ENCODE assay signal across 13 mouse cellular contexts in the genomic region with DNA sequence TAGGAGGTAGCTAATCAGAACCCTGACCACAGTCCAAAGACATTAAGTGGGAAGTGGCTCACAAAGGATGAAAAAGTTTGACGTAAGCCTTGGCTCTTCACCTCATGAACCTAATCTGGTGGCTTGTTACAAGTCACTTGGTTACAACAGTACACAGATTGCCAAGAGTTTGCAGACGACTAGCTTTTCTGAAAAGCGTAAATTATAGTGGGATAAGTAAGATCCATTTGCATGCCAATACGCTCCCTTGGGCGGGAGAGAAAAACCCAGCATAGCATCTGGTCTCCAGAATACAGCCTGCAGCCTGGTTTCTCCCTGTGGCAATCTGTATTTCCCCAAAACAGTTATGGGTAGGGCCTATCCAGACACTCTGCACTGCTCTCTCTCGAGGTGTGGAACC.
DNase-seq lines count a peak whose midpoint lies in the region; ATAC-seq and TF ChIP-seq lines count a peak whose summit lies in the region.
"Had no signal": no experiment of that assay in that cellular context is flagged by ENCODE, and none has a peak within 500 bp of the region (broad histone marks: within the 10 kb centered on the region; RNA-seq: fewer than 3 reads in every experiment).

No protein-coding gene starts in this region.

- ATAC-seq in midbrain, embryonic 12.5 days (ENCODE audit: low FRiP score, low read depth) = 0 out of 2 replicates have a peak, but pooled peaks have one; percentile 34
- ATAC-seq in midbrain, embryonic 15.5 days (replicated peaks) = no peak
- no peak for ATAC-seq in heart, embryonic 13.5 days (ENCODE audit: extremely low read depth, insufficient number of reproducible peaks, low FRiP score, low TSS enrichment)
- peak; percentile 79 for ATAC-seq in neural tube, embryonic 13.5 days (ENCODE audit: low read depth)

- TF ChIP-seq EP300 in heart, adult 2 months (IDR thresholded peaks at IDR 0.05; ENCODE audit: insufficient read depth, low read depth, low read length) = no peak

- intact Hi-C loops in heart, adult 2 months (cut with DNase I) = no loop called here

- H3K4me3 ChIP-seq in heart, adult 2 months = no peak overlapping the region
- no peak overlapping the region for H3K4me3 ChIP-seq in midbrain, embryonic 12.5 days
- H3K4me3 ChIP-seq in midbrain, embryonic 15.5 days = no peak overlapping the region
- H3K4me3 ChIP-seq in heart, embryonic 13.5 days = no peak overlapping the region
- H3K4me3 ChIP-seq in neural tube, embryonic 13.5 days = no peak overlapping the region
- H3K4me3 ChIP-seq: limb, embryonic 13.5 days had no signal

- H3K4me2 ChIP-seq in midbrain, embryonic 12.5 days (replicated peaks) = no peak overlapping the region
- no peak overlapping the region for H3K4me2 ChIP-seq in midbrain, embryonic 15.5 days
- no peak overlapping the region for H3K4me2 ChIP-seq in heart, embryonic 13.5 days
- H3K4me2 ChIP-seq in neural tube, embryonic 13.5 days = no peak overlapping the region
- H3K4me2 ChIP-seq: limb, embryonic 13.5 days had no signal

- H3K27ac ChIP-seq in heart, adult 2 months = no peak overlapping the region
- no peak overlapping the region for H3K27ac ChIP-seq in midbrain, embryonic 12.5 days (replicated peaks)
- no peak overlapping the region for H3K27ac ChIP-seq in midbrain, embryonic 15.5 days
- H3K27ac ChIP-seq in heart, embryonic 13.5 days (replicated peaks) = peak overlapping the region; percentile 87
- 0 out of 2 replicates have a peak overlapping the region, but pooled peaks have one; percentile 52 for H3K27ac ChIP-seq in neural tube, embryonic 13.5 days (replicated peaks)
- H3K27ac ChIP-seq: limb, embryonic 13.5 days; stomach, postnatal 0 days had no signal

- WGBS in heart, adult 2 months = 62% methylated on average over 6 of the region's 6 CpGs
- WGBS in midbrain, embryonic 12.5 days = 33% methylated on average over 6 of the region's 6 CpGs
- 35% methylated on average over 6 of the region's 6 CpGs for WGBS in midbrain, embryonic 15.5 days
- 62% methylated on average over 6 of the region's 6 CpGs for WGBS in heart, embryonic 13.5 days
- WGBS in neural tube, embryonic 13.5 days = 32% methylated on average over 6 of the region's 6 CpGs

- peaks cover 2% of the 10 kb centered on the region; the same call in 1 of the 2 replicates for H3K4me1 ChIP-seq in heart, adult 2 months (ENCODE audit: control insufficient read depth, insufficient read depth, low read length)
- H3K4me1 ChIP-seq in midbrain, embryonic 12.5 days = peaks cover 16% of the 10 kb centered on the region
- peaks cover 13% of the 10 kb centered on the region for H3K4me1 ChIP-seq in midbrain, embryonic 15.5 days
- peaks cover 78% of the 10 kb centered on the region for H3K4me1 ChIP-seq in heart, embryonic 13.5 days
- peaks cover 26% of the 10 kb centered on the region for H3K4me1 ChIP-seq in neural tube, embryonic 13.5 days (replicated peaks)

- peak; percentile 92 for DNase-seq in heart, adult 11 months
- DNase-seq in heart, adult 2 months = no peak
- no peak for DNase-seq in lung, postnatal 10 days
- no peak for DNase-seq in cerebellum, adult 11-12 months
- DNase-seq: B cell, adult 2 months; gastrocnemius, postnatal 25 days; kidney, adult 18-20 months had no signal

- no peak for TF ChIP-seq POLR2A in heart, adult 2 months (IDR thresholded peaks at IDR 0.05; ENCODE audit: insufficient read depth, low read depth, low read length)

- H3K9me3 ChIP-seq in midbrain, embryonic 12.5 days = no peaks in the 10 kb centered on the region
- H3K9me3 ChIP-seq in midbrain, embryonic 15.5 days = no peaks in the 10 kb centered on the region
- H3K9me3 ChIP-seq in heart, embryonic 13.5 days = no peaks in the 10 kb centered on the region
- H3K9me3 ChIP-seq in neural tube, embryonic 13.5 days = no peaks in the 10 kb centered on the region
- H3K9me3 ChIP-seq: limb, embryonic 13.5 days had no signal

- H3K79me2 ChIP-seq in heart, adult 2 months (replicated peaks; ENCODE audit: control insufficient read depth, insufficient read depth, low read length) = 0 out of 2 replicates have a peak, but pooled peaks cover 1% of the 10 kb centered on the region

- no peaks in the 10 kb centered on the region for H3K36me3 ChIP-seq in heart, adult 2 months (ENCODE audit: control insufficient read depth, insufficient read depth, low read length)
- no peaks in the 10 kb centered on the region for H3K36me3 ChIP-seq in midbrain, embryonic 12.5 days
- H3K36me3 ChIP-seq in midbrain, embryonic 15.5 days (replicated peaks) = no peaks in the 10 kb centered on the region
- H3K36me3 ChIP-seq in heart, embryonic 13.5 days = peaks cover 9% of the 10 kb centered on the region; the same call in 1 of the 2 replicates
- H3K36me3 ChIP-seq in neural tube, embryonic 13.5 days = no peaks in the 10 kb centered on the region
- H3K36me3 ChIP-seq: limb, embryonic 13.5 days had no signal

- H3K27me3 ChIP-seq in heart, adult 2 months (ENCODE audit: control insufficient read depth, insufficient read depth, low read length) = no peaks in the 10 kb centered on the region
- H3K27me3 ChIP-seq in midbrain, embryonic 12.5 days = no peaks in the 10 kb centered on the region
- no peaks in the 10 kb centered on the region for H3K27me3 ChIP-seq in midbrain, embryonic 15.5 days (replicated peaks)
- H3K27me3 ChIP-seq in heart, embryonic 13.5 days (replicated peaks) = no peaks in the 10 kb centered on the region
- H3K27me3 ChIP-seq in neural tube, embryonic 13.5 days = no peaks in the 10 kb centered on the region
- H3K27me3 ChIP-seq: limb, embryonic 13.5 days had no signal

- no peak overlapping the region for H3K9ac ChIP-seq in heart, adult 2 months (ENCODE audit: low read depth, low read length)
- no peak overlapping the region for H3K9ac ChIP-seq in midbrain, embryonic 12.5 days (replicated peaks)
- H3K9ac ChIP-seq in midbrain, embryonic 15.5 days = no peak overlapping the region
- peak overlapping the region; percentile 42; the same call in 1 of the 2 replicates for H3K9ac ChIP-seq in heart, embryonic 13.5 days
- H3K9ac ChIP-seq in neural tube, embryonic 13.5 days = no peak overlapping the region
- H3K9ac ChIP-seq: limb, embryonic 13.5 days had no signal

- TF ChIP-seq CTCF in heart, adult 2 months (IDR thresholded peaks at IDR 0.05) = no peak

Comparison
In these comparisons a context has a peak if more than half of its experiments do, and no peak if none do; other contexts are left out.
1. H3K27ac ChIP-seq: peak in heart, embryonic 13.5 days (single experiment) and neural tube, embryonic 13.5 days (single experiment); none in heart, adult 2 months (single experiment), midbrain, embryonic 12.5 days (single experiment) and midbrain, embryonic 15.5 days (single experiment).
2. ATAC-seq: peak in midbrain, embryonic 12.5 days (single experiment) and neural tube, embryonic 13.5 days (single experiment); none in midbrain, embryonic 15.5 days (single experiment) and heart, embryonic 13.5 days (single experiment).